Mouse (Mus musculus) layer of hippocampus, adult 9-11 months (tissue): ENCODE data around the gene Grk3.

Experiments used
- DNase-seq: peaks from one replicate; pipeline ENCODE4 v3.0.0; 2022

Gene Grk3

GRCm38 (mm10) chr5:112864719-112865367 lies 150.7 kb downstream of the Grk3 start:
- DNase-seq, result no peak
